8 mouse cellular contexts compared by ENCODE assay signal in genomic region chr7:141465388-141466044, GRCm38 (mm10). TPM values are rescaled to one million over a fixed set of nuclear protein-coding genes. Genes with fewer than 3 reads are reported as not detected.
A peak's percentile ranks its signal among the peaks of the same experiment; 100 is the strongest.
DNase-seq lines count a peak whose midpoint lies in the region; ATAC-seq and TF ChIP-seq lines count a peak whose summit lies in the region.

No protein-coding gene starts in this region.

- H3K4me2 ChIP-seq in forebrain, embryonic 13.5 days: peak overlapping the region; percentile 33; the same call in 1 of the 2 replicates
- no peak overlapping the region for H3K4me2 ChIP-seq in forebrain, embryonic 15.5 days (replicated peaks)
- no peak overlapping the region for H3K4me2 ChIP-seq in midbrain, embryonic 12.5 days (replicated peaks)
- H3K4me2 ChIP-seq in midbrain, embryonic 16.5 days (ENCODE audit: low read length): no peak overlapping the region; the same call in 1 of the 2 replicates
- peak overlapping the region; percentile 51; the same call in 1 of the 2 replicates for H3K4me2 ChIP-seq in intestine, postnatal 0 days (replicated peaks; ENCODE audit: low read depth)

- H3K36me3 ChIP-seq in forebrain, embryonic 13.5 days (ENCODE audit: poor library complexity, severe bottlenecking): peaks cover 13% of the 10 kb centered on the region
- H3K36me3 ChIP-seq in forebrain, embryonic 15.5 days: peaks cover 8% of the 10 kb centered on the region
- peaks cover 10% of the 10 kb centered on the region for H3K36me3 ChIP-seq in midbrain, embryonic 12.5 days
- peaks cover 4% of the 10 kb centered on the region; the same call in 1 of the 2 replicates for H3K36me3 ChIP-seq in midbrain, embryonic 16.5 days (ENCODE audit: control insufficient read depth, insufficient read depth, low read length)
- peaks cover 11% of the 10 kb centered on the region for H3K36me3 ChIP-seq in intestine, postnatal 0 days (ENCODE audit: control insufficient read depth, insufficient read depth)

- DNase-seq in testis, postnatal 10 days (ENCODE audit: low spot score): peak; percentile 67
- DNase-seq in layer of hippocampus, adult 9-11 months: no peak
- DNase-seq in spleen, adult 12 weeks (ENCODE audit: low spot score): no peak

- H3K4me3 ChIP-seq in forebrain, embryonic 13.5 days: no peak overlapping the region
- no peak overlapping the region for H3K4me3 ChIP-seq in forebrain, embryonic 15.5 days
- H3K4me3 ChIP-seq in midbrain, embryonic 12.5 days: peak overlapping the region; percentile 17; the same call in 1 of the 2 replicates
- no peak overlapping the region for H3K4me3 ChIP-seq in midbrain, embryonic 16.5 days (ENCODE audit: low read depth, low read length)
- no peak overlapping the region for H3K4me3 ChIP-seq in intestine, postnatal 0 days (ENCODE audit: low read depth, low read length)

- no peak overlapping the region for H3K9ac ChIP-seq in forebrain, embryonic 13.5 days
- no peak overlapping the region for H3K9ac ChIP-seq in forebrain, embryonic 15.5 days (replicated peaks)
- no peak overlapping the region for H3K9ac ChIP-seq in midbrain, embryonic 12.5 days (replicated peaks)
- no peak overlapping the region for H3K9ac ChIP-seq in midbrain, embryonic 16.5 days (ENCODE audit: low read depth, low read length)
- H3K9ac ChIP-seq in intestine, postnatal 0 days (ENCODE audit: low read depth, low read length): no peak overlapping the region

- H3K4me1 ChIP-seq in forebrain, embryonic 13.5 days: peaks cover 55% of the 10 kb centered on the region
- peaks cover 54% of the 10 kb centered on the region for H3K4me1 ChIP-seq in forebrain, embryonic 15.5 days
- H3K4me1 ChIP-seq in midbrain, embryonic 12.5 days: peaks cover 54% of the 10 kb centered on the region
- H3K4me1 ChIP-seq in midbrain, embryonic 16.5 days (ENCODE audit: control insufficient read depth, insufficient read depth, low read length): peaks cover 42% of the 10 kb centered on the region
- H3K4me1 ChIP-seq in intestine, postnatal 0 days (replicated peaks; ENCODE audit: control insufficient read depth, insufficient read depth, low read length): peaks cover 14% of the 10 kb centered on the region

- no peak for TF ChIP-seq CTCF in intestine, postnatal 0 days (IDR thresholded peaks at IDR 0.05; ENCODE audit: low read depth)

- no peak for ATAC-seq in forebrain, embryonic 13.5 days
- no peak for ATAC-seq in forebrain, embryonic 15.5 days (replicated peaks)
- no peak for ATAC-seq in midbrain, embryonic 12.5 days (ENCODE audit: low FRiP score, low read depth)
- ATAC-seq in midbrain, embryonic 16.5 days: no peak
- no peak for ATAC-seq in intestine, postnatal 0 days

- H3K27ac ChIP-seq in forebrain, embryonic 13.5 days: 0 out of 2 replicates have a peak overlapping the region, but pooled peaks have one; percentile 14
- no peak overlapping the region for H3K27ac ChIP-seq in forebrain, embryonic 15.5 days (replicated peaks)
- no peak overlapping the region for H3K27ac ChIP-seq in midbrain, embryonic 12.5 days (replicated peaks)
- H3K27ac ChIP-seq in midbrain, embryonic 16.5 days (ENCODE audit: low read length): no peak overlapping the region
- H3K27ac ChIP-seq in intestine, postnatal 0 days (ENCODE audit: low read depth, low read length): no peak overlapping the region

- WGBS in forebrain, embryonic 13.5 days: 45% methylated on average over 8 of the region's 10 CpGs
- 44% methylated on average over 10 of the region's 10 CpGs for WGBS in forebrain, embryonic 15.5 days
- 43% methylated on average over 8 of the region's 10 CpGs for WGBS in midbrain, embryonic 12.5 days
- 48% methylated on average over 8 of the region's 10 CpGs for WGBS in midbrain, embryonic 16.5 days
- 58% methylated on average over 10 of the region's 10 CpGs for WGBS in intestine, postnatal 0 days

- H3K27me3 ChIP-seq in forebrain, embryonic 13.5 days: peaks cover 66% of the 10 kb centered on the region
- H3K27me3 ChIP-seq in forebrain, embryonic 15.5 days: peaks cover 62% of the 10 kb centered on the region
- peaks cover 67% of the 10 kb centered on the region for H3K27me3 ChIP-seq in midbrain, embryonic 12.5 days
- peaks cover 64% of the 10 kb centered on the region for H3K27me3 ChIP-seq in midbrain, embryonic 16.5 days (ENCODE audit: control insufficient read depth, insufficient read depth, low read depth, low read length)
- peaks cover 11% of the 10 kb centered on the region for H3K27me3 ChIP-seq in intestine, postnatal 0 days (replicated peaks; ENCODE audit: control insufficient read depth, insufficient read depth, low read length)

- H3K9me3 ChIP-seq in forebrain, embryonic 13.5 days (replicated peaks): no peaks in the 10 kb centered on the region
- no peaks in the 10 kb centered on the region for H3K9me3 ChIP-seq in forebrain, embryonic 15.5 days
- H3K9me3 ChIP-seq in midbrain, embryonic 12.5 days: no peaks in the 10 kb centered on the region
- H3K9me3 ChIP-seq in midbrain, embryonic 16.5 days (replicated peaks; ENCODE audit: control insufficient read depth, low read length, poor library complexity, severe bottlenecking): no peaks in the 10 kb centered on the region
- H3K9me3 ChIP-seq in intestine, postnatal 0 days (ENCODE audit: control insufficient read depth): no peaks in the 10 kb centered on the region

RNA-seq across cellular contexts. Expression of gene Cd151, which starts 1.7 kb away (rescaled TPM):
- 12.0 and 14.3 TPM in 2 replicates for polyA plus RNA-seq in forebrain, embryonic 13.5 days (2015; fragmentation: Nextera tagmentation; extraction: Ambion mirVana)
- polyA plus RNA-seq in forebrain, embryonic 15.5 days (2015; fragmentation: Nextera tagmentation; extraction: Ambion mirVana): 15.9 and 18.6 TPM in 2 replicates
- 14.8 and 15.6 TPM in 2 replicates for polyA plus RNA-seq in midbrain, embryonic 12.5 days (2016; fragmentation: Nextera tagmentation; extraction: Ambion mirVana)
- 17.1 and 17.5 TPM in 2 replicates for polyA plus RNA-seq in midbrain, embryonic 16.5 days (2015; fragmentation: Nextera tagmentation; extraction: Ambion mirVana)
- 27.6 and 29.3 TPM in 2 replicates for polyA plus RNA-seq in intestine, postnatal 0 days (2015; fragmentation: Nextera tagmentation; extraction: Ambion mirVana)

RNA-seq across cellular contexts. Expression of gene Cracr2b, which starts 4.6 kb away (rescaled TPM):
- 3.2 and 6.0 TPM in 2 replicates for polyA plus RNA-seq in forebrain, embryonic 13.5 days (2015; fragmentation: Nextera tagmentation; extraction: Ambion mirVana)
- polyA plus RNA-seq in forebrain, embryonic 15.5 days (2015; fragmentation: Nextera tagmentation; extraction: Ambion mirVana): 5.0 and 8.5 TPM in 2 replicates
- 5.4 and 6.0 TPM in 2 replicates for polyA plus RNA-seq in midbrain, embryonic 12.5 days (2016; fragmentation: Nextera tagmentation; extraction: Ambion mirVana)
- 6.6 and 7.1 TPM in 2 replicates for polyA plus RNA-seq in midbrain, embryonic 16.5 days (2015; fragmentation: Nextera tagmentation; extraction: Ambion mirVana)
- 12.6 and 12.7 TPM in 2 replicates for polyA plus RNA-seq in intestine, postnatal 0 days (2015; fragmentation: Nextera tagmentation; extraction: Ambion mirVana)

RNA-seq across cellular contexts. Expression of gene Polr2l, which starts 9.4 kb away (rescaled TPM):
- 76.5 and 89.5 TPM in 2 replicates for polyA plus RNA-seq in forebrain, embryonic 13.5 days (2015; fragmentation: Nextera tagmentation; extraction: Ambion mirVana)
- polyA plus RNA-seq in forebrain, embryonic 15.5 days (2015; fragmentation: Nextera tagmentation; extraction: Ambion mirVana): 68.3 and 73.2 TPM in 2 replicates
- 73.8 and 75.0 TPM in 2 replicates for polyA plus RNA-seq in midbrain, embryonic 12.5 days (2016; fragmentation: Nextera tagmentation; extraction: Ambion mirVana)
- polyA plus RNA-seq in midbrain, embryonic 16.5 days (2015; fragmentation: Nextera tagmentation; extraction: Ambion mirVana): 73.3 and 74.0 TPM in 2 replicates
- polyA plus RNA-seq in intestine, postnatal 0 days (2015; fragmentation: Nextera tagmentation; extraction: Ambion mirVana): 36.8 and 37.9 TPM in 2 replicates

RNA-seq across cellular contexts. Expression of gene Tspan4, which starts 9.5 kb away (rescaled TPM):
- polyA plus RNA-seq in forebrain, embryonic 13.5 days (2015; fragmentation: Nextera tagmentation; extraction: Ambion mirVana): 18.0 and 20.0 TPM in 2 replicates
- polyA plus RNA-seq in forebrain, embryonic 15.5 days (2015; fragmentation: Nextera tagmentation; extraction: Ambion mirVana): 25.6 and 27.3 TPM in 2 replicates
- 25.3 and 32.6 TPM in 2 replicates for polyA plus RNA-seq in midbrain, embryonic 12.5 days (2016; fragmentation: Nextera tagmentation; extraction: Ambion mirVana)
- polyA plus RNA-seq in midbrain, embryonic 16.5 days (2015; fragmentation: Nextera tagmentation; extraction: Ambion mirVana): 45.8 and 49.1 TPM in 2 replicates
- polyA plus RNA-seq in intestine, postnatal 0 days (2015; fragmentation: Nextera tagmentation; extraction: Ambion mirVana): 39.7 and 40.1 TPM in 2 replicates

RNA-seq across cellular contexts. Expression of gene Pnpla2, which starts 10.5 kb away (rescaled TPM):
- polyA plus RNA-seq in forebrain, embryonic 13.5 days (2015; fragmentation: Nextera tagmentation; extraction: Ambion mirVana): 19.5 and 21.0 TPM in 2 replicates
- 21.5 and 22.0 TPM in 2 replicates for polyA plus RNA-seq in forebrain, embryonic 15.5 days (2015; fragmentation: Nextera tagmentation; extraction: Ambion mirVana)
- polyA plus RNA-seq in midbrain, embryonic 12.5 days (2016; fragmentation: Nextera tagmentation; extraction: Ambion mirVana): 15.6 and 18.3 TPM in 2 replicates
- polyA plus RNA-seq in midbrain, embryonic 16.5 days (2015; fragmentation: Nextera tagmentation; extraction: Ambion mirVana): 16.9 and 17.7 TPM in 2 replicates
- 75.5 and 79.4 TPM in 2 replicates for polyA plus RNA-seq in intestine, postnatal 0 days (2015; fragmentation: Nextera tagmentation; extraction: Ambion mirVana)

Comparison
In these comparisons a context has a peak if more than half of its experiments do, and no peak if none do; other contexts are left out.
1. H3K4me2 ChIP-seq: peak in forebrain, embryonic 13.5 days (single experiment) and intestine, postnatal 0 days (single experiment); none in forebrain, embryonic 15.5 days (single experiment), midbrain, embryonic 12.5 days (single experiment) and midbrain, embryonic 16.5 days (single experiment).